Comparison of ENCODE assay signal across 10 mouse cellular contexts in genomic region chr4:41762688-41763114, GRCm38 (mm10). TPM values are rescaled to one million over a fixed set of nuclear protein-coding genes. Genes with fewer than 3 reads are reported as not detected.
A peak's percentile ranks its signal among the peaks of the same experiment; 100 is the strongest.
DNase-seq lines count a peak whose midpoint lies in the region; ATAC-seq and TF ChIP-seq lines count a peak whose summit lies in the region.
"Not testable (repeated sequence)": the region's sequence is repeated elsewhere in the genome, so short reads cannot be mapped to it uniquely, and the experiment has no call there.
"Had no signal": no experiment of that assay in that cellular context is flagged by ENCODE, and none has a peak within 500 bp of the region (broad histone marks: within the 10 kb centered on the region; RNA-seq: fewer than 3 reads in every experiment).

No protein-coding gene starts in this region.

- 33% methylated on average over 8 of the region's 8 CpGs for WGBS in forebrain, postnatal 0 days
- 35% methylated on average over 8 of the region's 8 CpGs for whole genome bisulfite sequencing in heart, embryonic 15.5 days
- 58% methylated on average over 8 of the region's 8 CpGs for WGBS in intestine, postnatal 0 days
- WGBS in limb, embryonic 11.5 days, result 10% methylated on average over 8 of the region's 8 CpGs

- not testable (repeated sequence) for TF ChIP-seq CTCF in forebrain, postnatal 0 days (IDR thresholded peaks at IDR 0.05; ENCODE audit: low read depth); intestine, postnatal 0 days (IDR thresholded peaks at IDR 0.05; ENCODE audit: low read depth)

- H3K4me2 ChIP-seq in forebrain, postnatal 0 days (ENCODE audit: low read depth), result not testable (repeated sequence)
- H3K4me2 ChIP-seq in heart, embryonic 15.5 days, result peak overlapping the region; percentile 63
- peak overlapping the region; percentile 68; the same call in 1 of the 2 replicates for H3K4me2 ChIP-seq in intestine, postnatal 0 days (replicated peaks; ENCODE audit: low read depth)
- H3K4me2 ChIP-seq in limb, embryonic 11.5 days (ENCODE audit: low read depth, severe bottlenecking), result peak overlapping the region; percentile 90

- H3K27me3 ChIP-seq in forebrain, postnatal 0 days (ENCODE audit: insufficient read depth, low read length); heart, embryonic 15.5 days; intestine, postnatal 0 days (replicated peaks; ENCODE audit: control insufficient read depth, insufficient read depth, low read length); limb, embryonic 11.5 days (ENCODE audit: control insufficient read depth, insufficient read depth, low read length): not testable (repeated sequence)

- H3K36me3 ChIP-seq in forebrain, postnatal 0 days (ENCODE audit: insufficient read depth); heart, embryonic 15.5 days; intestine, postnatal 0 days (ENCODE audit: control insufficient read depth, insufficient read depth); limb, embryonic 11.5 days (ENCODE audit: control insufficient read depth, insufficient read depth, low read length): not testable (repeated sequence)

- peak; percentile 86 for DNase-seq in MN1 (ENCODE audit: low spot score)
- DNase-seq in cerebellum, postnatal 25 days, result peak; percentile 57 to 71
- DNase-seq in forebrain, postnatal 0 days, result peak; percentile 52
- peak; percentile 84 for DNase-seq in limb, embryonic 11.5 days (ENCODE audit: low spot score)
- DNase-seq in lung, postnatal 4 days, result peak; percentile 62 to 77
- peak; percentile 62 for DNase-seq in right cerebral cortex, postnatal 4 days

- not testable (repeated sequence) for H3K27ac ChIP-seq in forebrain, postnatal 0 days (ENCODE audit: low read depth, low read length); intestine, postnatal 0 days (ENCODE audit: low read depth, low read length)
- peak overlapping the region; percentile 95 for H3K27ac ChIP-seq in heart, embryonic 15.5 days
- H3K27ac ChIP-seq in limb, embryonic 11.5 days (replicated peaks; ENCODE audit: low read depth, low read length), result peak overlapping the region; percentile 97

- not testable (repeated sequence) for H3K9me3 ChIP-seq in forebrain, postnatal 0 days (ENCODE audit: low read length); heart, embryonic 15.5 days (replicated peaks); intestine, postnatal 0 days (ENCODE audit: control insufficient read depth); limb, embryonic 11.5 days (ENCODE audit: control insufficient read depth, low read length)

- ATAC-seq in forebrain, postnatal 0 days, result peak; percentile 23; the same call in 1 of the 2 replicates
- not testable (repeated sequence) for ATAC-seq in heart, embryonic 15.5 days (replicated peaks; ENCODE audit: insufficient number of reproducible peaks, insufficient read depth, low FRiP score, low read depth); intestine, postnatal 0 days
- peak; percentile 75; the same call in 1 of the 2 replicates for ATAC-seq in limb, embryonic 11.5 days (ENCODE audit: insufficient number of reproducible peaks, low FRiP score, low TSS enrichment, low read depth)

- not testable (repeated sequence) for H3K4me1 ChIP-seq in forebrain, postnatal 0 days (ENCODE audit: insufficient read depth); intestine, postnatal 0 days (replicated peaks; ENCODE audit: control insufficient read depth, insufficient read depth, low read length)
- peaks cover 41% of the 10 kb centered on the region for H3K4me1 ChIP-seq in heart, embryonic 15.5 days (replicated peaks)
- H3K4me1 ChIP-seq in limb, embryonic 11.5 days (ENCODE audit: control insufficient read depth, insufficient read depth, low read length), result peaks cover 25% of the 10 kb centered on the region

- not testable (repeated sequence) for H3K4me3 ChIP-seq in forebrain, postnatal 0 days (ENCODE audit: low read depth, low read length); intestine, postnatal 0 days (ENCODE audit: low read depth, low read length)
- peak overlapping the region; percentile 49 for H3K4me3 ChIP-seq in heart, embryonic 15.5 days
- peak overlapping the region; percentile 26 for H3K4me3 ChIP-seq in limb, embryonic 11.5 days (ENCODE audit: low read depth, low read length)

- not testable (repeated sequence) for H3K9ac ChIP-seq in forebrain, postnatal 0 days
- peak overlapping the region; percentile 33 for H3K9ac ChIP-seq in heart, embryonic 15.5 days
- H3K9ac ChIP-seq in intestine, postnatal 0 days (ENCODE audit: low read depth, low read length), result 0 out of 2 replicates have a peak overlapping the region, but pooled peaks have one; percentile 18
- peak overlapping the region; percentile 45 for H3K9ac ChIP-seq in limb, embryonic 11.5 days (ENCODE audit: low read length)

RNA-seq across cellular contexts. Expression of gene Sigmar1, which starts 6.7 kb away (rescaled TPM):
- 28.4 and 29.8 TPM in 2 replicates for total RNA-seq in forebrain, postnatal 0 days (2014; rRNA removed)
- polyA plus RNA-seq in forebrain, postnatal 0 days (2015; fragmentation: Nextera tagmentation; extraction: Ambion mirVana), result 32.0 and 39.7 TPM in 2 replicates
- polyA plus RNA-seq in heart, embryonic 15.5 days (2015; fragmentation: Nextera tagmentation; extraction: Ambion mirVana), result 41.7 and 60.3 TPM in 2 replicates
- 46.4 and 50.6 TPM in 2 replicates for polyA plus RNA-seq in intestine, postnatal 0 days (2015; fragmentation: Nextera tagmentation; extraction: Ambion mirVana)
- polyA plus RNA-seq in limb, embryonic 11.5 days (2014; fragmentation: Nextera tagmentation; extraction: Ambion mirVana), result 73.5 and 83.4 TPM in 2 replicates

RNA-seq across cellular contexts. Expression of gene Galt, which starts 7.7 kb away (rescaled TPM):
- 42.4 and 43.1 TPM in 2 replicates for total RNA-seq in forebrain, postnatal 0 days (2014; rRNA removed)
- polyA plus RNA-seq in forebrain, postnatal 0 days (2015; fragmentation: Nextera tagmentation; extraction: Ambion mirVana), result 43.4 and 47.3 TPM in 2 replicates
- 54.8 and 59.2 TPM in 2 replicates for polyA plus RNA-seq in heart, embryonic 15.5 days (2015; fragmentation: Nextera tagmentation; extraction: Ambion mirVana)
- polyA plus RNA-seq in intestine, postnatal 0 days (2015; fragmentation: Nextera tagmentation; extraction: Ambion mirVana), result 90.5 and 105 TPM in 2 replicates
- polyA plus RNA-seq in limb, embryonic 11.5 days (2014; fragmentation: Nextera tagmentation; extraction: Ambion mirVana), result 40.6 and 42.6 TPM in 2 replicates

RNA-seq across cellular contexts. Expression of gene Ccl27a, which starts 11.3 kb away (rescaled TPM):
- total RNA-seq in forebrain, postnatal 0 days (2014; rRNA removed), result 204 and 225 TPM in 2 replicates
- polyA plus RNA-seq in forebrain, postnatal 0 days (2015; fragmentation: Nextera tagmentation; extraction: Ambion mirVana), result 289 and 323 TPM in 2 replicates
- 40.2 and 47.1 TPM in 2 replicates for polyA plus RNA-seq in heart, embryonic 15.5 days (2015; fragmentation: Nextera tagmentation; extraction: Ambion mirVana)
- polyA plus RNA-seq in intestine, postnatal 0 days (2015; fragmentation: Nextera tagmentation; extraction: Ambion mirVana), result 21.5 and 21.9 TPM in 2 replicates
- 29.9 and 40.0 TPM in 2 replicates for polyA plus RNA-seq in limb, embryonic 11.5 days (2014; fragmentation: Nextera tagmentation; extraction: Ambion mirVana)

RNA-seq across cellular contexts. Expression of gene Arid3c, which starts 31.8 kb away (rescaled TPM):
- total RNA-seq in forebrain, postnatal 0 days (2014; rRNA removed), result not detected in 2 replicates
- polyA plus RNA-seq in forebrain, postnatal 0 days (2015; fragmentation: Nextera tagmentation; extraction: Ambion mirVana), result 0.14 and 0.15 TPM in 2 replicates
- polyA plus RNA-seq in heart, embryonic 15.5 days (2015; fragmentation: Nextera tagmentation; extraction: Ambion mirVana), result not detected in 2 replicates
- not detected in 2 replicates for polyA plus RNA-seq in intestine, postnatal 0 days (2015; fragmentation: Nextera tagmentation; extraction: Ambion mirVana)
- polyA plus RNA-seq in limb, embryonic 11.5 days (2014; fragmentation: Nextera tagmentation; extraction: Ambion mirVana), result not detected in 2 replicates
- total RNA-seq: hematopoietic stem cell, adult 5-6 weeks had no signal
- polyA plus RNA-seq: spleen, adult 2 months had no signal

RNA-seq across cellular contexts. Expression of gene Dctn3, which starts 39.7 kb away (rescaled TPM):
- total RNA-seq in forebrain, postnatal 0 days (2014; rRNA removed), result 184 and 251 TPM in 2 replicates
- polyA plus RNA-seq in forebrain, postnatal 0 days (2015; fragmentation: Nextera tagmentation; extraction: Ambion mirVana), result 378 and 438 TPM in 2 replicates
- polyA plus RNA-seq in heart, embryonic 15.5 days (2015; fragmentation: Nextera tagmentation; extraction: Ambion mirVana), result 122 and 125 TPM in 2 replicates
- 127 and 144 TPM in 2 replicates for polyA plus RNA-seq in intestine, postnatal 0 days (2015; fragmentation: Nextera tagmentation; extraction: Ambion mirVana)
- 94.3 and 104 TPM in 2 replicates for polyA plus RNA-seq in limb, embryonic 11.5 days (2014; fragmentation: Nextera tagmentation; extraction: Ambion mirVana)
